Mouse (Mus musculus): Measurements from ENCODE around the gene Rrp1. TPM values are rescaled to one million over a fixed set of nuclear protein-coding genes. Genes with fewer than 3 reads are reported as not detected.

Gene Rrp1
- polyA plus RNA-seq, 1 experiment, result 620 TPM

- Histone ChIP-seq H3K27me3 (ENCODE audit: control insufficient read depth, insufficient read depth, low read length) (no peaks in the 10 kb centered on the region), H3K4me3 (replicated peaks; ENCODE audit: insufficient read depth, low read depth, low read length) (no peak overlapping the region), H3K4me1 (ENCODE audit: control insufficient read depth, insufficient read depth, low read length) (0 out of 2 replicates have a peak, but pooled peaks cover 2% of the 10 kb centered on the region), H3K27ac (ENCODE audit: insufficient read depth, low read length) (no peak overlapping the region)
- 91% methylated on average over 5 of the region's 5 CpGs for WGBS
- no peak for TF ChIP-seq CTCF (IDR thresholded peaks at IDR 0.05; ENCODE audit: borderline replicate concordance, insufficient read depth, low read depth, low read length)
- TF ChIP-seq POLR2A (IDR thresholded peaks at IDR 0.05; ENCODE audit: borderline replicate concordance, insufficient read depth, low read length), result no peak
- no peak for DNase-seq
Measured at GRCm38 (mm10) chr10:78450761-78451160, 37.9 kb upstream of the Rrp1 start.

GRCm38 (mm10) chr10:78447396-78447795 lies 34.6 kb upstream of the Rrp1 start:
- Histone ChIP-seq H3K4me1 (ENCODE audit: control insufficient read depth, insufficient read depth, low read length) (no peaks in the 10 kb centered on the region), H3K27ac (ENCODE audit: insufficient read depth, low read length) (no peak overlapping the region), H3K27me3 (ENCODE audit: control insufficient read depth, insufficient read depth, low read length) (no peaks in the 10 kb centered on the region), H3K4me3 (replicated peaks; ENCODE audit: insufficient read depth, low read depth, low read length) (no peak overlapping the region)
- WGBS, result 76% methylated on average over 3 of the region's 3 CpGs
- TF ChIP-seq POLR2A (IDR thresholded peaks at IDR 0.05; ENCODE audit: borderline replicate concordance, insufficient read depth, low read length) (no peak), CTCF (IDR thresholded peaks at IDR 0.05; ENCODE audit: borderline replicate concordance, insufficient read depth, low read depth, low read length) (no peak)
- no peak for DNase-seq

DNA sequence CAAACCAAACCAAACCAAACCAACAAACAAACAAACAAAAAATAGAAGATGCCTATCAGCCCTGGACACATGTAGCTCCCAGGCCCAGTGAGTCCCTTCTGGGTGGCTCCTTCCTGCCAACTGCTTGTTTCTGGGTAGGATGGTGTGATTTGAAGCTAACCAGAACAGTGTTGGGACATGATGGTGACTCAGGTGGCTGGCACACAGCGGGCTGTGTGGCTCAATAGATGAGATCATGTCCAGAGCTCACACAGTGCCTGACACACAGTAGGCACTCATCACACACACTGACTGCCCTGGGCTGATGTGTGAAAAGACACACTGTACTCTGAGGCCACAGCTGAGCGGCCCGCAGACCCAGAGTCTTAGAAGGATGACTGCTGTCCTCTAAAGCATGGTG lies 33.4 kb upstream of the Rrp1 start:
- peaks cover 7% of the 10 kb centered on the region for H3K4me1 ChIP-seq (ENCODE audit: control insufficient read depth, insufficient read depth, low read length)
- TF ChIP-seq CTCF (IDR thresholded peaks at IDR 0.05; ENCODE audit: borderline replicate concordance, insufficient read depth, low read depth, low read length), result no peak
- TF ChIP-seq POLR2A (IDR thresholded peaks at IDR 0.05; ENCODE audit: borderline replicate concordance, insufficient read depth, low read length), result no peak
- no peak overlapping the region for H3K27ac ChIP-seq (ENCODE audit: insufficient read depth, low read length)
- no peak overlapping the region for H3K4me3 ChIP-seq (replicated peaks; ENCODE audit: insufficient read depth, low read depth, low read length)
- no peaks in the 10 kb centered on the region for H3K27me3 ChIP-seq (ENCODE audit: control insufficient read depth, insufficient read depth, low read length)
- no peak for DNase-seq
- 95% methylated on average over 3 of the region's 3 CpGs for WGBS

DNA sequence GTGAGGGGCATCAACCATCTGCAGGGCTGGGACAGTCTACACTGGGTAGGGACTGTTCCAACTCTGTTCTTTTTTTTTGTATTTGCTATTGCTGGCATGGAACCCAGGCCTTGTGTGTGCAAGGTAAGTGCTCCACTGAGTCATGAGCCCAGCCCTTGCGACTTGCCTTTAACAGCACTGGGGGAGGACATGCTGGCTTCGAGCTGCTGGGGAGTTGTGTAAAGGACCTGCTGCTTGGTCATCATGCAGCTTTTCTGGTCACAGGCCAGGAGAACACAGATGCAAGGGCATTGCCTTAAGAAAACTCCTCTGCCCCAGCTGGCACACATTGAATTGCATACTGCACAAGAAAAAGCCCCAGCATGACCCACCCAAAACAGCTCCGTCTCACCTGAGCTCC lies 29.4 kb upstream of the Rrp1 start:
- no peak overlapping the region for H3K4me3 ChIP-seq (replicated peaks; ENCODE audit: insufficient read depth, low read depth, low read length)
- no peak for TF ChIP-seq CTCF (IDR thresholded peaks at IDR 0.05; ENCODE audit: borderline replicate concordance, insufficient read depth, low read depth, low read length)
- no peak for TF ChIP-seq POLR2A (IDR thresholded peaks at IDR 0.05; ENCODE audit: borderline replicate concordance, insufficient read depth, low read length)
- H3K27ac ChIP-seq (ENCODE audit: insufficient read depth, low read length), result 0 out of 2 replicates have a peak overlapping the region, but pooled peaks have one; percentile 11
- 61% methylated on average over 3 of the region's 3 CpGs for WGBS
- peaks cover 10% of the 10 kb centered on the region for H3K4me1 ChIP-seq (ENCODE audit: control insufficient read depth, insufficient read depth, low read length)
- H3K27me3 ChIP-seq (ENCODE audit: control insufficient read depth, insufficient read depth, low read length), result no peaks in the 10 kb centered on the region
- no peak for DNase-seq

DNA sequence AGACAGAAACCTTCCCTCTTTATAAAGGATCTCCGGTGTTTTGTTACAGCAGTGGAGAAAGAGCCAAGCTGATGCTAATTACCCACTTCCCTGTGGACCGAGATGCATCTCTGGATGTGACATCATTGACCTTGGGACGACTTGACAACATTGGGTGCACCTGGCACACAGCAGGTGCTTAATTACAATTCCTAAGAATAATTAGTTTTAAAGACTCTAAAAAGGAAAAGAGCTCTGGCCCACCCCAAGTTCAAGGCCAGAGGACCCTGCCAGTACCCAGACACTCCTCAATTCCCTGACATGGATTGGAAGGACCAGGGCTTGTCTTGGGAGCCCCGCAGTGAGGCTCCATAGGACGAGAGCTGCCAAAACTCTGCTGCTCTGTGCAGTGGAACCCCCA lies 28.8 kb upstream of the Rrp1 start:
- Histone ChIP-seq H3K27me3 (ENCODE audit: control insufficient read depth, insufficient read depth, low read length) (no peaks in the 10 kb centered on the region), H3K27ac (ENCODE audit: insufficient read depth, low read length) (no peak overlapping the region), H3K4me3 (replicated peaks; ENCODE audit: insufficient read depth, low read depth, low read length) (no peak overlapping the region), H3K4me1 (ENCODE audit: control insufficient read depth, insufficient read depth, low read length) (peaks cover 10% of the 10 kb centered on the region)
- WGBS, result 38% methylated on average over 5 of the region's 5 CpGs
- DNase-seq, result no peak
- TF ChIP-seq POLR2A (IDR thresholded peaks at IDR 0.05; ENCODE audit: borderline replicate concordance, insufficient read depth, low read length) (no peak), CTCF (IDR thresholded peaks at IDR 0.05; ENCODE audit: borderline replicate concordance, insufficient read depth, low read depth, low read length) (no peak)

DNA sequence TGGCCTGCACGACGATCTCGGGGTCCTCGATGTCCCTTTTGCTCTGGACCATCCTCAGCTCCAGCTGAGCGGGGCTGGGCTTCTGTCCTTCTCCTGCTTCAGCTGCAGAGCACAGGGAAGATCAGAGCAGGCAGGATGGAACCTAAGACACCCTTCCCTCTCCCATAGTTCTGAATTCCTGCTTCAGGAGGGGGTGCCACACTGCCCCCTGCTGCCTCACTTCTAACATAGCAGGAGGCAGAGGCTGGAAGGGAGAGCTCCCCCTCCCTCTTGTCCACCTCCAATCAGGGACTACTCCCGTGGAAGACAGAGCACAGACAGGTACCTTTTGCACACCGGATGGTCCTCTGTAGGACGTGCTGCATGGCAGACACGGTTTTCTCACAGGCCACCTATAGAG lies 28.0 kb upstream of the Rrp1 start:
- TF ChIP-seq POLR2A (IDR thresholded peaks at IDR 0.05; ENCODE audit: borderline replicate concordance, insufficient read depth, low read length) (no peak), CTCF (IDR thresholded peaks at IDR 0.05; ENCODE audit: borderline replicate concordance, insufficient read depth, low read depth, low read length) (peak; percentile 72)

DNA sequence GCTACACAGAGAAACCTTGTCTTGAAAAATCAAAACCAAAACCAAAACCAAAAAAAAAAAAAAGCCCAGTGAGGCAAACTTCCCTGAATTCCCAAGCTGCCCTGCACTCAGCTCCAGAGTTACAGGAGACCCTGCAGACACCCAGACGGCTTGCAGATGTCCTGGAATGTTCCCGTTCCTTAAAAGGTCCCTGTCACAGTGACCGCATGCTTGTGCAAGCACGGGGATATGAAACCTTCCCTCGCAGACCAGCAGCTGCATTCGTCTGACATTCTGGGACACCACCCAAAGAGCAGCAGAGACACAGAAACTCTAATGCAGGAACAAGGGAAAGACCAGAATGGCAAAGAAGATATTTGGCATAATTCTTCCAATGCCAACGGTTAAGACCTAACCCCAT lies 27.1 kb upstream of the Rrp1 start:
- Histone ChIP-seq H3K4me1 (ENCODE audit: control insufficient read depth, insufficient read depth, low read length) (peaks cover 10% of the 10 kb centered on the region), H3K27ac (ENCODE audit: insufficient read depth, low read length) (no peak overlapping the region), H3K27me3 (ENCODE audit: control insufficient read depth, insufficient read depth, low read length) (no peaks in the 10 kb centered on the region), H3K4me3 (replicated peaks; ENCODE audit: insufficient read depth, low read depth, low read length) (no peak overlapping the region)
- no peak for TF ChIP-seq CTCF (IDR thresholded peaks at IDR 0.05; ENCODE audit: borderline replicate concordance, insufficient read depth, low read depth, low read length)
- no peak for TF ChIP-seq POLR2A (IDR thresholded peaks at IDR 0.05; ENCODE audit: borderline replicate concordance, insufficient read depth, low read length)
- no peak for DNase-seq
- WGBS, result 84% methylated on average over 7 of the region's 7 CpGs

More for the DNA sequence above, 28.0 kb upstream of the Rrp1 start:
- 57% methylated on average over 9 of the region's 9 CpGs for WGBS
- no peak for DNase-seq
- Histone ChIP-seq H3K4me3 (replicated peaks; ENCODE audit: insufficient read depth, low read depth, low read length) (no peak overlapping the region), H3K4me1 (ENCODE audit: control insufficient read depth, insufficient read depth, low read length) (peaks cover 10% of the 10 kb centered on the region), H3K27ac (ENCODE audit: insufficient read depth, low read length) (no peak overlapping the region), H3K27me3 (ENCODE audit: control insufficient read depth, insufficient read depth, low read length) (no peaks in the 10 kb centered on the region)

GRCm38 (mm10) chr10:78439550-78439949 lies 26.7 kb upstream of the Rrp1 start:
- TF ChIP-seq CTCF (IDR thresholded peaks at IDR 0.05; ENCODE audit: borderline replicate concordance, insufficient read depth, low read depth, low read length), result peak; percentile 38
- TF ChIP-seq POLR2A (IDR thresholded peaks at IDR 0.05; ENCODE audit: borderline replicate concordance, insufficient read depth, low read length), result no peak
- no peak overlapping the region for H3K4me3 ChIP-seq (replicated peaks; ENCODE audit: insufficient read depth, low read depth, low read length)
- 54% methylated on average over 5 of the region's 5 CpGs for WGBS
- peaks cover 10% of the 10 kb centered on the region for H3K4me1 ChIP-seq (ENCODE audit: control insufficient read depth, insufficient read depth, low read length)
- no peak for DNase-seq
- no peaks in the 10 kb centered on the region for H3K27me3 ChIP-seq (ENCODE audit: control insufficient read depth, insufficient read depth, low read length)
- no peak overlapping the region for H3K27ac ChIP-seq (ENCODE audit: insufficient read depth, low read length)
